Mouse (Mus musculus): ENCODE measurements around the gene Rela.

- TF ChIP-seq POLR2A (IDR thresholded peaks at IDR 0.05; ENCODE audit: borderline replicate concordance, extremely low read depth, low read depth, low read length), result no peak
- TF ChIP-seq CTCF (IDR thresholded peaks at IDR 0.05; ENCODE audit: insufficient read depth, low read length), result no peak
Observed at GRCm38 (mm10) chr19:5591888-5592287, 45.4 kb upstream of the Rela start.
